Mouse (Mus musculus) liver, embryonic 16.5 days (tissue): ENCODE measurements around the gene Epb41l4b. TPM values are rescaled to one million over a fixed set of nuclear protein-coding genes. Genes with fewer than 3 reads are reported as not detected.

ENCODE experiments used
- ATAC-seq: fragments of 200-750 bp; cut with Nextera tagmentation; 2 replicates; pipeline ENCODE4 v1.8.0; 2017; ENCODE audit warnings: low read depth, mild to moderate bottlenecking, moderate number of reproducible peaks, moderate library complexity
- H3K27ac ChIP-seq: fragments of 300-500 bp; sonication (generic); 2 replicates; pipeline ENCODE4 v1.5.1; 2014; ENCODE audit warnings: mild to moderate bottlenecking, low read length
- H3K27me3 ChIP-seq: fragments of 300-500 bp; sonication (generic); 2 replicates; pipeline ENCODE4 v1.6.1; 2014; ENCODE audit warnings: low read depth, low read length, mixed read lengths; ENCODE audit not compliant: control insufficient read depth, insufficient read depth
- H3K36me3 ChIP-seq: fragments of 300-500 bp; sonication (generic); 2 replicates; pipeline ENCODE4 v1.6.1; 2014; ENCODE audit warnings: mild to moderate bottlenecking; ENCODE audit not compliant: control insufficient read depth, insufficient read depth
- H3K4me1 ChIP-seq: fragments of 300-500 bp; sonication (generic); 2 replicates; pipeline ENCODE4 v1.6.1; 2014; ENCODE audit warnings: low read depth, low read length, mixed read lengths; ENCODE audit not compliant: control insufficient read depth
- H3K4me2 ChIP-seq: fragments of 300-500 bp; sonication (generic); 2 replicates; pipeline ENCODE4 v1.6.1; 2014; ENCODE audit warnings: low read depth, low read length, mixed read lengths
- H3K4me3 ChIP-seq: fragments of 300-500 bp; sonication (generic); 2 replicates; pipeline ENCODE4 v1.5.1; 2014; ENCODE audit warnings: low read depth, mild to moderate bottlenecking, low read length
- H3K9ac ChIP-seq: fragments of 300-500 bp; sonication (generic); 2 replicates; pipeline ENCODE4 v1.6.1; 2014; ENCODE audit warnings: low read depth, low read length
- H3K9me3 ChIP-seq: fragments of 300-500 bp; sonication (generic); replicated peaks from 2 replicates; pipeline ENCODE4 v1.6.1; 2016; ENCODE audit warnings: low read length; ENCODE audit not compliant: control insufficient read depth
- WGBS: fragments of 180-500 bp; shearing (Covaris S2); extraction: QIAGEN DNeasy Blood & Tissue Kit; methylation state at CpG from one replicate; pipeline ENCODE4 v1.1.7; 2014; ENCODE audit not compliant: insufficient replicate concordance; 5-methylcytosine and 5-hydroxymethylcytosine counted together
- polyA plus RNA-seq: library from polyadenylated mRNA; unstranded; fragments of >200 nt; fragmentation: Nextera tagmentation; extraction: Ambion mirVana; gene quantifications from 2 replicates; pipeline ENCODE4 v1.2.1, GENCODE M21; 2015

The Epb41l4b gene
- polyA plus RNA-seq, 1 experiment from 2014 or later, result 2.0 TPM

DNA sequence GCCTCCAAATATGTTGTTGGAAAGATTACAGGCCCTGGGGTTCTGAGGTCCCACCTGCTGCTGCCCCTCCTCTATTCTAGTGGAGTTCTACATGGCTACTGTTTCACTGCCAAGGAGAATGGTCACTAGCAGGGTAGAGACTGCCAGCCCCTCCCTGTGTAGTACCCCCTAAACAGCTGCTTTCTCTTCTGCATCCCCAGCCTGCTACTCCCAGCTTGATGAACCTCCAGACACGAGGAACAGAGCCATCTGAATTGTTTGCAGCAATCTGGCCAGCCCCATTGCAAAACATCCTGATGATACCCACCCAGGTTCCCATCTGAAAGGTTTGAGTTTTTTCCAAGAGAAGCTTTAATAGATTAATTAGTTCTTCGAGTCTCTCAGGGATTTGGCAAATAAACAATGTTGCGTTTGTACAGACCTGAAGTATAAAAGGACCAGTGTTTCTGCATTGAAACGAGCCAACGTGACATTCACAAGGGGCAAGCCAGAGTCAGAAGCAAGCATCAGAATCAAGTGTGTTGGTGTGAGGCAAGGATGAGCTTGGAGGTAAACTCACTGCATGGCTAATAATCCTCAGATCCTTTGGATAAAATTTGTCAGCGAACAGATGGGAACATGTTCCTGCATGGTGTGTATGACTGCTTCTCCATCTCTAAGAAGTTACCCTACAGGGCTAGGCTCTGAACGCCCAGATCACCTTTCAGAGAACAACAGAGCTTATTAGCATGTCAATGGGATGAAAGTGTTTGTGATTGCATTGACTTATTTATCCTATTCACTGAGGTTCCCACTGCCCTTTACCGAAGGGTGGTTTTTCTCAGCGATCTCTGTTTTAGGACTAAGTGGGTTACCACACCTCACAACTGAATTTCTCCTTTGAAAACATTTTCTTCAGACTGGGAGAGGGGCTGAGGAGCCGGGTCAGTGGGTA is 19.8 kb upstream of the Epb41l4b start:
- no peaks in the 10 kb centered on the region for H3K36me3 ChIP-seq
- no peak overlapping the region for H3K9ac ChIP-seq
- 36% methylated on average over 10 of the region's 10 CpGs for WGBS
- H3K27ac ChIP-seq, result no peak overlapping the region
- no peak for ATAC-seq
- no peak overlapping the region for H3K4me3 ChIP-seq
- no peak overlapping the region for H3K4me2 ChIP-seq
- H3K9me3 ChIP-seq, result no peaks in the 10 kb centered on the region
- no peaks in the 10 kb centered on the region for H3K27me3 ChIP-seq
- H3K4me1 ChIP-seq, result peaks cover 5% of the 10 kb centered on the region; the same call in 1 of the 2 replicates

DNA sequence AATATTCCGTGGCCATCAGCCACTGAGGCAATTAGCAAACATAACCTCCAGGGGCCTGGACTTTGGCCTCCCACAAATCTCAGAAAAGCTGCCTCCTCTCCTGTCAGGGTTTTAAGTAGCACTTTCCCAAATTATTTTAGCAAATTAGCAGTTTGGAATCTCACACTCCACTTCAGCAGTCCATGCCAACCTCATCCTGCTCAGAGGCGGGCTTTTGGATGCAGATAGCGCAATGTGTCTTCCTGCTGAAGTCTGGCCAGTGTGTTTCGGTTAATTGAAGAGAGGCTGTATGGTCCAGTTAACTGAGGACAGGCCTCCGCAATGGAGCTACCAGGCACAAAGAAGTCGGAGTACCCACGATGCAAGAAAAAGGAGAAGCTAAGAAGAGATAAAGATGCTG is 17.3 kb upstream of the Epb41l4b start:
- 66% methylated on average over 7 of the region's 7 CpGs for WGBS
- Histone ChIP-seq H3K4me2 (no peak overlapping the region), H3K36me3 (no peaks in the 10 kb centered on the region), H3K9me3 (no peaks in the 10 kb centered on the region), H3K4me1 (no peaks in the 10 kb centered on the region), H3K9ac (no peak overlapping the region), H3K27ac (no peak overlapping the region), H3K27me3 (no peaks in the 10 kb centered on the region), H3K4me3 (no peak overlapping the region)
- ATAC-seq, result no peak

DNA sequence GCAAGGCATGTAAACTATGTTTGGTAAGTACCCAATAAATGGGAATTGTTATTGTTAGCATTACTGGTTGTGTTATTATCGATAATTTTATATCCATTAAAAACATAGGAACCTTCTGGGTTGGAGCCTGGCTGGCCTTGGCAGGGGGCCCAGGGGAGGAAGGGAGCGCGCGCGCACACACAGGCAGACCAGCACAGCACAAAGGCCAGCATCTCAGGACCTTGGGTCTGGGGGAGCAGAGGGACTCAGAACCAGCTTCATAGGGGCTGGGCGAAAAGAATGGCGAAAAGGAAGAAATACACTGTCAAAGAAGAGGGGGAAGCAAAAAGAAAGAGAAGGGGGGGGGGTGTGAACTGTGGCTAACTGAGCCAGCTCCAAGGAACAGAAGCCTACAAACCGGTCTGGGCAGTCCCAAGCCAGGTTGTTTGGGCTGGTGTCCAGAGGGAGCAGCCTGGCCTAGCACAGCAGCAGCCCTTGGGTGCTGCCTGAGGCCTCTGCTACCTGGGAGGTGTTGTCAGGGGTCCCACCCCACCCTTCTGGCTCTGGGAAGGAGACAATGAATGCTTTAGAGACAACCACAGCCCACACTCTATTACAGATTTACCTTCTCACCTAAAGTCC is 13.4 kb upstream of the Epb41l4b start:
- peaks cover 28% of the 10 kb centered on the region for H3K4me1 ChIP-seq
- H3K27me3 ChIP-seq, result no peaks in the 10 kb centered on the region
- no peak for ATAC-seq
- WGBS, result 76% methylated on average over 8 of the region's 8 CpGs
- no peak overlapping the region for H3K4me3 ChIP-seq
- no peak overlapping the region for H3K4me2 ChIP-seq
- H3K27ac ChIP-seq, result no peak overlapping the region
- H3K36me3 ChIP-seq, result no peaks in the 10 kb centered on the region
- H3K9me3 ChIP-seq, result no peaks in the 10 kb centered on the region
- no peak overlapping the region for H3K9ac ChIP-seq

DNA sequence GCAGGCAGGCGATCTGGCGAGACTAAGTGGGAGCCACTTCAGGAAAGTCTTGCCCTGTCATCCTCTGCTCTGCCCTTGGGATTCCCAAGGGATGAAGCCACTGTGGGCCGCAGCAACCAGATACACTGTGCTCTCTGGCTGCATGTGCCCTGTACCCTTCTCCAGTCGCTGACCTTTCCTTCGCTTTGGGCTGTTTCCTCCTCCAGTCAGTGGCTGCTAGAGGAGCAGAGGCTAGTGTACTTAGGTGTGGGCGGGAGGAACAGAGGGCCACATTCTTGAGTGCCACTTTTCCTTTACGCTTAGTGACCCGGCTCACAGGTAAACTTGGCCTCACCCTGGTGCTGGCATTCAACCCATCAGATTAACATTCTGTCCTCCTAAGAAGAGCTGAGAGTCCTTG is 10.6 kb upstream of the Epb41l4b start:
- peak overlapping the region; percentile 49 for H3K4me3 ChIP-seq
- H3K27me3 ChIP-seq, result no peaks in the 10 kb centered on the region
- peak overlapping the region; percentile 92 for H3K27ac ChIP-seq
- peak overlapping the region; percentile 55 for H3K9ac ChIP-seq
- H3K4me2 ChIP-seq, result peak overlapping the region; percentile 68
- H3K36me3 ChIP-seq, result no peaks in the 10 kb centered on the region
- WGBS, result 44% methylated on average over 8 of the region's 8 CpGs
- H3K4me1 ChIP-seq, result peaks cover 28% of the 10 kb centered on the region
- H3K9me3 ChIP-seq, result no peaks in the 10 kb centered on the region
- peak; percentile 60 for ATAC-seq

DNA sequence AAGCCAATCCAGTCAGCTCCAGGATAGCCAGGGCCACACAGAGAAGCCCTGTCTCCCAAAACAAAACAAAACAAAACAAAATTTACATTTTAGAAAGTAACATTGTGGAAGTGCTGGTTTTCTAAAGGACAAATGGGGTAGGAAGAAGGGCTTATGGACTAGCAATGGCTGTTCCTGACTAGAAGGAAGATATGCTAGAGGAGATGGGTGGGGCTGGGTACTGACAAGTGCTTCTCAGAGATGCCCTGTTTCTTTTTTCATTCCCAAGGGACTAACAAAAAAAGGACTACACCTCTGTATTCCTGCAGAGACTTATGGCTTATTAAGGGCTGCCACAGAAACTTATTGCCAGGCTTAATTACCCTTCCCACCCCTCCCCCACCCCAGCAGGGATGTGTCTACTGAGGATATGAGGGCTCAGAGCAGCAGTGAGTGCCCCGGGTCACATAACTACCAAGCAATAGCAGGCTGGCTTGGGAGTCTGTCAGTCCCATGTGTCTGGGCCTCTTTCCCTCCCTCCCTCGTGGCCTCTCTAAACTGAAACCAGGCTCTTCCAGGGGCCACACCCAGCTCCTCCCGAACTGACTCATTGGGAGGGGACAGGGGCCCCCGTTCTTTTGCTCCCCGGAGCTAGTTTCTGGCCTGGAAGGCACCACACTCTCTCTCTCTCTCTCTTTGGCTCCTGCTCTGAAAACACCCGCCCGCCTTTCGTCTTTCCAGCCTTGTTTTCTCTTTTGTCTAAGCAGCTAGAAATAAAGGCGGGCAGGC is 10.0 kb upstream of the Epb41l4b start:
- Histone ChIP-seq H3K27me3 (no peaks in the 10 kb centered on the region), H3K4me2 (peak overlapping the region; percentile 68), H3K36me3 (no peaks in the 10 kb centered on the region), H3K9me3 (no peaks in the 10 kb centered on the region), H3K4me3 (peak overlapping the region; percentile 49), H3K4me1 (peaks cover 28% of the 10 kb centered on the region), H3K27ac (peak overlapping the region; percentile 92), H3K9ac (peak overlapping the region; percentile 55)
- ATAC-seq, result peak; percentile 97
- 12% methylated on average over 9 of the region's 9 CpGs for WGBS

DNA sequence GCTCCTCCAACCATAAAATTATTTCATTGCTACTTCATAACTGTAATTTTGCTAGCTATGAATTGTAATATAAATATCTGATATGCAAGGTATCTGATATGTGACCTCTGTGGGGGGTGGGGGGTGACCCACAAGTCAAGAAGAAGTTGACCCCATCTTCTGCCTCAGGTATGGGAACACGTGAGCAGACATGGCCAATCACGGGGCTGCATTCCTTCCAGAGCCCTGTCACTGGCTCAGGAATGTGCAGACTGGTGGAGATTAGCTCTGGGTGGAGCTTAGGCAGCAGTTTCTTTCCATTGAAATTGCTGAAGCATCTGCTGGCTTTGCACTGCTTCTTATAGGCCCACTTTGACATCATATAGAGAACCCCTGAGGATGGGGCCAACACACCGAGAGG is 4.9 kb upstream of the Epb41l4b start:
- no peak overlapping the region for H3K27ac ChIP-seq
- H3K4me2 ChIP-seq, result no peak overlapping the region
- H3K27me3 ChIP-seq, result peaks cover 17% of the 10 kb centered on the region
- no peak for ATAC-seq
- no peak overlapping the region for H3K4me3 ChIP-seq
- H3K9ac ChIP-seq, result no peak overlapping the region
- 44% methylated on average over 3 of the region's 3 CpGs for WGBS
- H3K4me1 ChIP-seq, result peaks cover 10% of the 10 kb centered on the region
- H3K36me3 ChIP-seq, result no peaks in the 10 kb centered on the region
- no peaks in the 10 kb centered on the region for H3K9me3 ChIP-seq

DNA sequence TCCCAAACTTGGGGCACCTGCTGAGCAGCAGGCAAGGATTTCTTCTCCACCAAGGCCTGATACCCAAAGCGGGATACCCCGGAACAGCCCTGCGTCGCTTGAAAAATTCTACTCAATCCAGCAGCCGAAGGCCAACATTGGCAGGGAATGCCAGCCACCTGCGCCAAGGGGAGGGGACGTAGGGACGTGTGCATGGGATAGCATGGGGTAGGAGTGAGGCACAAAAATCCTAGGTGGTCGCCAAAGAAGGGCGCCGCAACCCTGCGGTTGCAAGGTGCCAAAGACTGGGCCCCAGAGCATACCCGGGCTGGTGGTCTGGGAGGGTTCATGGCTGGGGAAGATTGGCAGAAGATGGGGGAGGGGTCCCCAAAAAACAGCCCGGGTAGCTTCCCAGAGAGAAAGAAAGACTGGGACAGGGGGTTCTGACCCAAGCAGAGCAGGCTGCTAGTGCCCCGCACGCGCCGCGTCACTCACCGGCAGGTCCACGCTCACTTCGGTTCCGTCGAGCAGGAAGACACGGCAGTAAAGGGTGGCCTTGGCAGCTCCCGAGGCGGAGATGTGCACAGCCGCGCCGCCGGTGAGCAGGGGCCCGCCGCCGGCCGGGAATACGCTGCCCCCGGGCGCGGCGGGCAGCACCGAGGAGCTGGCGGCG is 737 bp downstream of the Epb41l4b start:
- ATAC-seq, result 0 out of 2 replicates have a peak, but pooled peaks have one; percentile 5
- H3K9ac ChIP-seq, result peak overlapping the region; percentile 43; the same call in 1 of the 2 replicates
- no peaks in the 10 kb centered on the region for H3K9me3 ChIP-seq

DNA sequence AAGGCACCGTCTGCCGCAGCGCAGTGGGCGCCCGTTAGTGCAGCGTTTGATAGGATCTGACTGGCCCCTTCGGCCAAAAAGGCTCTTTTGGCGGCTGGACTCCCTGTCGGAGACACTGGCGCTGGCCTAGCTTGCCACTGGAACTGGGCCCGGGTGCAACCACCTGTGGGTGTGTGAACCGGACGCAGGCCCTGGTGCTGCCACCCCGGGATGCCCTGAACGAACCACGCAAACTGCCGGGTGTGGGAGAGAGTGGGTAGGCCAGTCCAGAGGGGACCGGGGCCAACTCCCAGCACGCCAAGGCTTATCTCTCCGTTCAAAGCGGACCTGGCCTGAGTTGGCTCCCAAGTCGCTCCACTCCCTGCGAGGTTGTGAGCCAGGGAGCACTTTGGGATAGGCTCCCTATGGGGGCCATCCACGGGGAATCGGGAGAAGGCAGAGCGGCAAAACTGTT is 1.3 kb downstream of the Epb41l4b start:
- Histone ChIP-seq H3K4me1 (peaks cover 4% of the 10 kb centered on the region), H3K9ac (0 out of 2 replicates have a peak overlapping the region, but pooled peaks have one; percentile 0), H3K4me3 (peak overlapping the region; percentile 64), H3K36me3 (no peaks in the 10 kb centered on the region), H3K27me3 (peaks cover 58% of the 10 kb centered on the region), H3K9me3 (no peaks in the 10 kb centered on the region), H3K27ac (no peak overlapping the region), H3K4me2 (peak overlapping the region; percentile 79)
- no peak for ATAC-seq
- WGBS, result 7% methylated on average over 26 of the region's 26 CpGs

More for the DNA sequence above, 737 bp downstream of the Epb41l4b start:
- H3K4me3 ChIP-seq, result peak overlapping the region; percentile 64
- H3K4me1 ChIP-seq, result peaks cover 4% of the 10 kb centered on the region
- no peaks in the 10 kb centered on the region for H3K36me3 ChIP-seq
- peak overlapping the region; percentile 79 for H3K4me2 ChIP-seq
- no peak overlapping the region for H3K27ac ChIP-seq
- peaks cover 58% of the 10 kb centered on the region for H3K27me3 ChIP-seq
- 2% methylated on average over 41 of the region's 43 CpGs for whole genome bisulfite sequencing
